26 mouse cellular contexts compared by ENCODE assay signal in the genomic region with DNA sequence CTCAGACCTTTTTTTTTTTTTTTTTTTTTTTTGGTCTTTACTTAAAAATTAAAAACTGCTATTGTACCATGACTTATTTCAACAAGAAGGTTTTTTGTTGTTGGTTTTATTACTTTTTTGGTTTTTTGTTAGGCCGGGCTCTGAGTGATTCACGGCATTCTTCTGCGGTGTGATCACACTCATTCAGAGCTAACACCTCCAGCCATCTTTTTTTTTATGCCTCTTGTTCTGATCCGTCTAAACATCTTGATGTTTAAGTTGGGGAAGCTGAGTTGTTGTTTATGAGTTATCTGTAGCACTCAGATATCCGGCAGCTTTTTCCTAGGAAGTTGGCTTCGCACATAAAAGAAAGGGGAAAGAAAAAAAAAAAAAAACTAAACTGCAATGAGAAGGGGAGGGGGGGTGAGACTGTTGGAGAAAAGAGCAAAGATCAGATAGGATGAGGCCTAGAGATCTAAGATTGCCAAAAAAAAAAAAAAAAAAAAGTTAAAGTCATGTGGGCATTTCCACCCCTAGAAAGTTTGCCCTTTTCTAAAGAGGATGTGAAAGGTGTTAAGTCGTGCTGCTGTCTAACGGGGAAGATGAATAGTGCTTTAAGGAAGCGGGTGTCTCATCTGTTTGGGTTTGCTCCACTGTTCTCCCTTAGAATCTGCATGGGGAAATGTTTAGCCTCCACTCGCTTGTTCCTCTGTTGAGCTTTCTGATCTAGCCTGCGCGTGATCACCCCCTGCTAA. TPM values are rescaled to one million over a fixed set of nuclear protein-coding genes. Genes with fewer than 3 reads are reported as not detected.
A peak's percentile ranks its signal among the peaks of the same experiment; 100 is the strongest.
DNase-seq lines count a peak whose midpoint lies in the region; ATAC-seq and TF ChIP-seq lines count a peak whose summit lies in the region.
"Had no signal": no experiment of that assay in that cellular context is flagged by ENCODE, and none has a peak within 500 bp of the region (broad histone marks: within the 10 kb centered on the region; RNA-seq: fewer than 3 reads in every experiment).

No protein-coding gene starts in this region.

- ATAC-seq in lung, postnatal 0 days, result peak; percentile 21; the same call in 1 of the 2 replicates
- ATAC-seq in monocyte, adult 5-6 weeks (replicated peaks; ENCODE audit: insufficient number of reproducible peaks, low FRiP score, low TSS enrichment, poor library complexity, severe bottlenecking), result peak; percentile 48; the same call in 1 of the 2 replicates
- ATAC-seq: forebrain, embryonic 15.5 days; midbrain, embryonic 15.5 days had no signal

- H3K9ac ChIP-seq in lung, postnatal 0 days (replicated peaks; ENCODE audit: low read depth), result no peak overlapping the region
- H3K9ac ChIP-seq: embryonic facial prominence, embryonic 12.5 days; forebrain, embryonic 15.5 days; heart, embryonic 15.5 days; limb, embryonic 13.5 days; liver, embryonic 14.5 days; midbrain, embryonic 15.5 days; neural tube, embryonic 12.5 days had no signal

- H3K4me1 ChIP-seq in lung, postnatal 0 days (ENCODE audit: insufficient read depth, low read depth, low read length), result no peaks in the 10 kb centered on the region
- H3K4me1 ChIP-seq: forebrain, embryonic 15.5 days; neural tube, embryonic 12.5 days had no signal

- no peak overlapping the region for H3K4me3 ChIP-seq in lung, postnatal 0 days (ENCODE audit: low read depth, low read length)
- H3K4me3 ChIP-seq: embryonic facial prominence, embryonic 12.5 days; forebrain, embryonic 15.5 days; heart, embryonic 15.5 days; hindbrain, embryonic 10.5 days; limb, embryonic 13.5 days; midbrain, embryonic 15.5 days; neural tube, embryonic 12.5 days had no signal

- no peaks in the 10 kb centered on the region for H3K9me3 ChIP-seq in lung, postnatal 0 days (ENCODE audit: low read length)
- H3K9me3 ChIP-seq: embryonic facial prominence, embryonic 12.5 days; forebrain, embryonic 15.5 days; G1E; heart, embryonic 15.5 days; hindbrain, embryonic 10.5 days; limb, embryonic 13.5 days; midbrain, embryonic 15.5 days; neural tube, embryonic 12.5 days had no signal

- 39% methylated on average over 12 of the region's 12 CpGs for WGBS in lung, postnatal 0 days

- DNase-seq in embryo, embryonic 9.5 days (ENCODE audit: extremely low spot score), result peak; percentile 9
- no peak for DNase-seq in embryo, embryonic 11 days
- peak; percentile 42 for DNase-seq in lung, postnatal 0 days (ENCODE audit: low spot score)
- DNase-seq in lung, postnatal 14 days, result no peak
- peak; percentile 36 for DNase-seq in R1 (ENCODE audit: low read depth, low spot score)
- no peak for DNase-seq in testis, postnatal 14 days (ENCODE audit: low spot score)
- no peak for DNase-seq in layer of hippocampus, adult 18-20 months (ENCODE audit: low spot score in 2 of 2)
- DNase-seq: adrenal gland, adult 2 months; cerebellum, postnatal 14 days; heart, adult 18-20 months; kidney, postnatal 25 days; lung, postnatal 36 days; right cerebral cortex, postnatal 14 days had no signal

- H3K4me2 ChIP-seq in lung, postnatal 0 days (replicated peaks; ENCODE audit: low read depth, low read length), result no peak overlapping the region
- H3K4me2 ChIP-seq: embryonic facial prominence, embryonic 12.5 days; forebrain, embryonic 15.5 days; heart, embryonic 15.5 days; limb, embryonic 13.5 days; midbrain, embryonic 15.5 days; neural tube, embryonic 12.5 days had no signal

- TF ChIP-seq CTCF in lung, postnatal 0 days (IDR thresholded peaks at IDR 0.05), result no peak

- no peaks in the 10 kb centered on the region for H3K27me3 ChIP-seq in lung, postnatal 0 days (replicated peaks; ENCODE audit: insufficient read depth, low read length)

- H3K36me3 ChIP-seq in lung, postnatal 0 days (ENCODE audit: insufficient read depth, low read length), result no peaks in the 10 kb centered on the region
- H3K36me3 ChIP-seq: embryonic facial prominence, embryonic 12.5 days; forebrain, embryonic 15.5 days; heart, embryonic 15.5 days; hindbrain, embryonic 10.5 days; limb, embryonic 13.5 days; midbrain, embryonic 15.5 days; neural tube, embryonic 12.5 days had no signal

- no peak overlapping the region for H3K27ac ChIP-seq in lung, postnatal 0 days (ENCODE audit: low read length)
- H3K27ac ChIP-seq: embryonic facial prominence, embryonic 12.5 days; forebrain, embryonic 15.5 days; heart, embryonic 15.5 days; hindbrain, embryonic 10.5 days; limb, embryonic 13.5 days; liver, embryonic 14.5 days; midbrain, embryonic 15.5 days; neural tube, embryonic 12.5 days had no signal

- no peak; the same call in 1 of the 2 replicates for TF ChIP-seq EP300 in lung, postnatal 0 days (IDR thresholded peaks at IDR 0.05)

RNA-seq across cellular contexts. Expression of a gene that starts 13.8 kb away (rescaled TPM):
- not detected in 2 replicates for polyA plus RNA-seq in lung, postnatal 0 days (2015; fragmentation: Nextera tagmentation; extraction: Ambion mirVana)
- total RNA-seq in monocyte, adult 5-6 weeks (2017), result not detected in 3 replicates
- not detected for total RNA-seq in layer of hippocampus, adult 18-20 months (2021)
- total RNA-seq: G1E; heart, adult 18-20 months; layer of hippocampus, postnatal 10 days; left cerebral cortex, postnatal 10 days had no signal
- polyA plus RNA-seq: forebrain, embryonic 15.5 days; G1E; liver, embryonic 14.5 days had no signal

RNA-seq across cellular contexts. Expression of a gene that starts 22.1 kb away (rescaled TPM):
- not detected in 2 replicates for polyA plus RNA-seq in lung, postnatal 0 days (2015; fragmentation: Nextera tagmentation; extraction: Ambion mirVana)
- not detected in 3 replicates for total RNA-seq in monocyte, adult 5-6 weeks (2017)
- total RNA-seq in layer of hippocampus, adult 18-20 months (2021), result not detected
- total RNA-seq: adrenal gland, adult 2 months; heart, adult 18-20 months; layer of hippocampus, postnatal 10 days; left cerebral cortex, postnatal 10 days had no signal
- polyA plus RNA-seq: adrenal gland, adult 2 months; forebrain, embryonic 15.5 days; heart, embryonic 15.5 days; limb, embryonic 13.5 days; liver, embryonic 14.5 days; testis, adult 2 months had no signal

RNA-seq across cellular contexts. Expression of a gene that starts 22.6 kb away (rescaled TPM):
- 2.4 and 2.7 TPM in 2 replicates for polyA plus RNA-seq in lung, postnatal 0 days (2015; fragmentation: Nextera tagmentation; extraction: Ambion mirVana)
- total RNA-seq in monocyte, adult 5-6 weeks (2017), result 2.2 to 10.5 TPM (median 2.9 TPM) in 3 replicates
- total RNA-seq in layer of hippocampus, adult 18-20 months (2021), result not detected

Comparison
In these comparisons a context has a peak if more than half of its experiments do, and no peak if none do; other contexts are left out.
1. DNase-seq: peak in embryo, embryonic 9.5 days (single experiment), lung, postnatal 0 days (single experiment) and R1 (single experiment); none in embryo, embryonic 11 days (single experiment), lung, postnatal 14 days (single experiment), testis, postnatal 14 days (single experiment) and layer of hippocampus, adult 18-20 months (0 of 2).